Mouse (Mus musculus) olfactory bulb, adult 2 months (tissue): ENCODE results near the gene Ankrd23.

ENCODE experiments used
- CTCF ChIP-seq: fragments of 200-500 bp; IDR thresholded peaks from 2 replicates; pipeline ENCODE4 v1.5.1; 2012; ENCODE audit warnings: low read depth, mild to moderate bottlenecking, low read length, moderate library complexity; ENCODE audit not compliant: insufficient read depth
- POLR2A ChIP-seq: fragments of 200-500 bp; IDR thresholded peaks from 2 replicates; pipeline ENCODE4 v1.6.1; 2012; ENCODE audit warnings: mild to moderate bottlenecking, low read depth, low read length, moderate library complexity; ENCODE audit not compliant: insufficient read depth

GRCm38 (mm10) chr1:36582211-36582610, 45.5 kb upstream of the Ankrd23 start:
- TF ChIP-seq CTCF (no peak), POLR2A (no peak)
